Mouse (Mus musculus): ENCODE results near the gene Ostm1. TPM values are rescaled to one million over a fixed set of nuclear protein-coding genes. Genes with fewer than 3 reads are reported as not detected.

Ostm1 gene
- polyA plus RNA-seq, 2 experiments, result 7.0 to 14.3 TPM

GRCm38 (mm10) chr10:42751813-42752212, 168.2 kb downstream of the Ostm1 start:
- H3K27ac ChIP-seq, result no peak overlapping the region
- H3K4me2 ChIP-seq (ENCODE audit: low read depth), result no peak overlapping the region
- H3K4me3 ChIP-seq (ENCODE audit: insufficient read depth in 1 of 2, low read depth in 2 of 2, low read length in 2 of 2), result no peak overlapping the region
- H3K9ac ChIP-seq (replicated peaks), result no peak overlapping the region
- TF ChIP-seq EP300 (IDR thresholded peaks at IDR 0.05; ENCODE audit: low read depth) (no peak), CTCF (IDR thresholded peaks at IDR 0.05; ENCODE audit: low read depth) (no peak)
- H3K27me3 ChIP-seq (ENCODE audit: control insufficient read depth, insufficient read depth, low read length), result no peaks in the 10 kb centered on the region
- ATAC-seq (ENCODE audit: insufficient read depth) (no peak), DNase-seq (ENCODE audit: low read depth in 3 of 3, low spot score in 3 of 3) (no peak)
- no peaks in the 10 kb centered on the region for H3K9me3 ChIP-seq (ENCODE audit: control insufficient read depth, low read length)
- H3K36me3 ChIP-seq (replicated peaks; ENCODE audit: control insufficient read depth, insufficient read depth, low read depth), result no peaks in the 10 kb centered on the region
- 45% methylated on average over 10 of the region's 10 CpGs for WGBS (ENCODE audit: insufficient replicate concordance)
- no peaks in the 10 kb centered on the region for H3K4me1 ChIP-seq (replicated peaks; ENCODE audit: control insufficient read depth in 2 of 2, insufficient read depth in 2 of 2, low read length in 1 of 2)

Other genes starting within 250 kb of the Ostm1 start
- 1.2 and 1.8 TPM in 2 replicates for gene Afg1l, start 105.3 kb upstream of the Ostm1 start, polyA plus RNA-seq (2012; rRNA removed)
- gene Afg1l, start 105.3 kb upstream of the Ostm1 start, polyA plus RNA-seq (2014; fragmentation: Nextera tagmentation; extraction: Ambion mirVana), result 2.2 and 3.0 TPM in 2 replicates
- 183 and 186 TPM in 2 replicates for gene Snx3, start 81.8 kb upstream of the Ostm1 start, polyA plus RNA-seq (2012; rRNA removed)
- 208 and 230 TPM in 2 replicates for gene Snx3, start 81.8 kb upstream of the Ostm1 start, polyA plus RNA-seq (2014; fragmentation: Nextera tagmentation; extraction: Ambion mirVana)
- 0.06 TPM in 1 of 2 replicates, not detected in the other for gene Nr2e1, start 190 bp upstream of the Ostm1 start, polyA plus RNA-seq (2012; rRNA removed)
- not detected in 2 replicates for gene Nr2e1, start 190 bp upstream of the Ostm1 start, polyA plus RNA-seq (2014; fragmentation: Nextera tagmentation; extraction: Ambion mirVana)
- 5.1 and 10.7 TPM in 2 replicates for gene Sec63, start 177.7 kb downstream of the Ostm1 start, polyA plus RNA-seq (2012; rRNA removed)
- 6.9 and 7.5 TPM in 2 replicates for gene Sec63, start 177.7 kb downstream of the Ostm1 start, polyA plus RNA-seq (2014; fragmentation: Nextera tagmentation; extraction: Ambion mirVana)